8 mouse cellular contexts compared by ENCODE assay signal in genomic region chr19:11965023-11965942, GRCm38 (mm10). TPM values are rescaled to one million over a fixed set of nuclear protein-coding genes. Genes with fewer than 3 reads are reported as not detected.
DNase-seq lines count a peak whose midpoint lies in the region; ATAC-seq and TF ChIP-seq lines count a peak whose summit lies in the region.

Gene Osbp, plus strand, starts transcription at chr19:11965941.

- peak; percentile 99 for ATAC-seq in forebrain, embryonic 15.5 days (replicated peaks)
- ATAC-seq in neutrophil, adult 5-6 weeks (ENCODE audit: extremely low read depth, insufficient number of reproducible peaks, low FRiP score, poor library complexity, severe bottlenecking): peak; percentile 90

- peaks cover 0 to 4% of the 10 kb centered on the region in 2 experiments; a peak in 2 of 4 replicates for H3K4me1 ChIP-seq in ES-E14 (ENCODE audit: control insufficient read depth in 2 of 2, insufficient read depth in 2 of 2, low read length in 2 of 2, poor library complexity in 1 of 2)
- H3K4me1 ChIP-seq in forebrain, embryonic 15.5 days: peaks cover 27% of the 10 kb centered on the region
- H3K4me1 ChIP-seq in lung, adult 2 months (ENCODE audit: control insufficient read depth, insufficient read depth, low read length): peaks cover 3% of the 10 kb centered on the region

- DNase-seq in ES-E14 (ENCODE audit: low read depth, low spot score): peak; percentile 99
- DNase-seq in cerebellum, adult 11-12 months: peak; percentile 100
- DNase-seq in heart, postnatal 25 days (ENCODE audit: low spot score): peak; percentile 100
- DNase-seq in layer of hippocampus, adult 18-20 months (ENCODE audit: low spot score in 2 of 2): peak; percentile 100
- DNase-seq in lung, adult 2 months: peak; percentile 99
- peak; percentile 98 to 100 for DNase-seq in thymus, adult 18-20 months

- H3K9me3 ChIP-seq in ES-E14 (ENCODE audit: control insufficient read depth, insufficient read depth, low read depth, low read length): no peaks in the 10 kb centered on the region
- H3K9me3 ChIP-seq in forebrain, embryonic 15.5 days: no peaks in the 10 kb centered on the region

- H3K4me2 ChIP-seq in forebrain, embryonic 15.5 days (replicated peaks): peak within 1 kb of the TSS; percentile 80

- H3K4me3 ChIP-seq in ES-E14 (ENCODE audit: insufficient read depth in 1 of 2, low read depth in 1 of 2, low read length in 2 of 2, poor library complexity in 1 of 2, severe bottlenecking in 1 of 2): peak within 1 kb of the TSS; percentile 82
- H3K4me3 ChIP-seq in forebrain, embryonic 15.5 days: peak within 1 kb of the TSS; percentile 79
- H3K4me3 ChIP-seq in lung, adult 2 months (replicated peaks; ENCODE audit: extremely low read depth, low read depth, low read length): peak within 1 kb of the TSS; percentile 66

- TF ChIP-seq CTCF in lung, adult 2 months (IDR thresholded peaks at IDR 0.05; ENCODE audit: insufficient read depth, low read length): no peak

- intact Hi-C loops in heart, postnatal 25 days (cut with DNase I): no loop called here

- peak within 1 kb of the TSS; percentile 81 for H3K9ac ChIP-seq in ES-E14 (ENCODE audit: insufficient read depth, low read depth, low read length, poor library complexity, severe bottlenecking)
- H3K9ac ChIP-seq in forebrain, embryonic 15.5 days (replicated peaks): peak within 1 kb of the TSS; percentile 71

- in situ Hi-C loops in ES-E14 (cut with MboI; ENCODE audit: low sequenced_read_pairs in 2 of 2, unreplicated experiment in 2 of 2): no loop called here

- no peak within 1 kb of the TSS; the same call in 1 of the 2 replicates for H3K27ac ChIP-seq in ES-E14 (ENCODE audit: insufficient read depth, low read depth, low read length, poor library complexity, severe bottlenecking)
- H3K27ac ChIP-seq in forebrain, embryonic 15.5 days (replicated peaks): peak within 1 kb of the TSS; percentile 88

- WGBS in forebrain, embryonic 15.5 days: under 1% methylated on average over 59 of the region's 59 CpGs
- 1% methylated on average over 45 of the region's 59 CpGs for WGBS in lung, adult 2 months

- TF ChIP-seq POLR2A in lung, adult 2 months (IDR thresholded peaks at IDR 0.05; ENCODE audit: borderline replicate concordance, extremely low read depth, low read depth, low read length): peak; percentile 44; the same call in 1 of the 2 replicates

- H3K36me3 ChIP-seq in ES-E14 (ENCODE audit: control insufficient read depth, insufficient read depth, low read length, poor library complexity, severe bottlenecking): no peaks in the 10 kb centered on the region
- no peaks in the 10 kb centered on the region; the same call in 1 of the 2 replicates for H3K36me3 ChIP-seq in forebrain, embryonic 15.5 days

- H3K27me3 ChIP-seq in forebrain, embryonic 15.5 days: no peaks in the 10 kb centered on the region

TF ChIP-seq in ES-E14, 5 proteins besides CTCF, POLR2A, EP300 and RAD21:
- TF ChIP-seq CHD2 (IDR thresholded peaks at IDR 0.05; ENCODE audit: low read depth, low read length) (peak; percentile 97), ZNF384 (IDR thresholded peaks at IDR 0.05; ENCODE audit: low read depth, low read length) (no peak), HCFC1 (IDR thresholded peaks at IDR 0.05; ENCODE audit: borderline replicate concordance, insufficient read depth, low read length) (0 out of 2 replicates have a peak, but pooled peaks have one; percentile 48)
TF ChIP-seq in ES-E14: peak in this region for 2.

RNA-seq across cellular contexts. Expression of gene Osbp, which starts in this region (rescaled TPM):
- 15.8 and 18.5 TPM in 2 replicates for total RNA-seq in ES-E14 (2012; rRNA removed)
- polyA plus RNA-seq in forebrain, embryonic 15.5 days (2015; fragmentation: Nextera tagmentation; extraction: Ambion mirVana): 4.3 and 4.9 TPM in 2 replicates
- 10 to 100 TPM; 89.3 to 92.0 TPM for total RNA-seq in heart, postnatal 25 days (2021)
- 10 to 100 TPM; 51.3 to 52.5 TPM for total RNA-seq in layer of hippocampus, adult 18-20 months (2021)
- 14.0 and 23.4 TPM in 2 replicates for polyA plus RNA-seq in lung, adult 2 months (2012; rRNA removed)
- 39.0 and 42.6 TPM in 2 replicates for total RNA-seq in neutrophil, adult 5-6 weeks (2017)
